Mouse (Mus musculus) midbrain, embryonic 11.5 days (tissue): Measurements from ENCODE around the gene Emx1. TPM values are rescaled to one million over a fixed set of nuclear protein-coding genes. Genes with fewer than 3 reads are reported as not detected.

Experiments
- ATAC-seq: fragments of 200-750 bp; cut with Nextera tagmentation; 2 replicates; pipeline ENCODE4 v1.8.0; 2017; ENCODE audit warnings: moderate TSS enrichment, moderate library complexity; ENCODE audit not compliant: low FRiP score
- DNase-seq: peaks from one replicate; pipeline ENCODE4 v3.0.0; 2015; ENCODE audit warnings: low spot score; ENCODE audit errors: missing footprints
- H3K27ac ChIP-seq: fragments of 300-500 bp; sonication (generic); 2 replicates; pipeline ENCODE4 v1.5.1; 2014; ENCODE audit warnings: low read depth, low read length
- H3K27me3 ChIP-seq: fragments of 300-500 bp; sonication (generic); 2 replicates; pipeline ENCODE4 v1.6.1; 2014; ENCODE audit warnings: mild to moderate bottlenecking, low read length, moderate library complexity, mixed read lengths; ENCODE audit not compliant: control insufficient read depth, insufficient read depth
- H3K36me3 ChIP-seq: fragments of 300-500 bp; sonication (generic); 2 replicates; pipeline ENCODE4 v1.6.1; 2014; ENCODE audit warnings: mild to moderate bottlenecking, low read length, moderate library complexity, mixed read lengths; ENCODE audit not compliant: control insufficient read depth, insufficient read depth
- H3K4me1 ChIP-seq: fragments of 300-500 bp; sonication (generic); 2 replicates; pipeline ENCODE4 v1.6.1; 2014; ENCODE audit warnings: low read length; ENCODE audit not compliant: control insufficient read depth, insufficient read depth
- H3K4me2 ChIP-seq: fragments of 300-500 bp; sonication (generic); 2 replicates; pipeline ENCODE4 v1.6.1; 2014; ENCODE audit warnings: mild to moderate bottlenecking, moderate library complexity
- H3K4me3 ChIP-seq: fragments of 300-500 bp; sonication (generic); 2 replicates; pipeline ENCODE4 v1.5.1; 2014; ENCODE audit warnings: low read depth, low read length
- H3K9ac ChIP-seq: fragments of 300-500 bp; sonication (generic); 2 replicates; pipeline ENCODE4 v1.6.1; 2014; ENCODE audit warnings: low read length
- H3K9me3 ChIP-seq: fragments of 300-500 bp; sonication (generic); 2 replicates; pipeline ENCODE4 v1.6.1; 2016; ENCODE audit warnings: low read length; ENCODE audit not compliant: control insufficient read depth
- WGBS: fragments of 180-500 bp; shearing (Covaris S2); extraction: QIAGEN DNeasy Blood & Tissue Kit; methylation state at CpG from one replicate; pipeline ENCODE4 v1.1.7; 2014; 5-methylcytosine and 5-hydroxymethylcytosine counted together
- polyA plus RNA-seq: library from polyadenylated mRNA; unstranded; fragments of >200 nt; fragmentation: Nextera tagmentation; extraction: Ambion mirVana; gene quantifications from 2 replicates; pipeline ENCODE4 v1.2.1, GENCODE M21; 2014

The Emx1 gene
- polyA plus RNA-seq, 1 experiment from 2014 or later = 3.6 TPM

DNA sequence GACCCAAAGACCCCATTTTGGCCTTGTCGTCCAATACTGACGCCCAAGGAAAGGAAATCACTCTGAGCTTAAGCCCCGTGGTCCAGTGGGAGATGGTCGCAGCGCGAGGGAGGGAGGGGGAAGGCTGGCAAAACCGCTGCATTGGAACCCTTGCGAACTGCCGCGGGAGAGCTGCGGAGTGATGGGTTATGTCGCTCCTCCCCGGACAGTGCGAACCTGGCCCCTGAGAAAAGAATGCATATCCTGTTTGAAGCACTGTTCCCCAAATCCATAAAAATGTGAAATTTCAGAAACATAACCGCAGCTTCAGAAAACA is 536 bp upstream of the Emx1 start:
- Histone ChIP-seq H3K9ac (no peak overlapping the region), H3K4me1 (peaks cover 29% of the 10 kb centered on the region)

GRCm38 (mm10) chr6:85188256-85189110 is 1.2 kb downstream of the Emx1 start:
- H3K9ac ChIP-seq = peak overlapping the region; percentile 49
- ATAC-seq (peak; percentile 30; the same call in 1 of the 2 replicates), DNase-seq (peak; percentile 96)
- H3K4me3 ChIP-seq = peak overlapping the region; percentile 47
- no peaks in the 10 kb centered on the region for H3K36me3 ChIP-seq
- H3K27ac ChIP-seq = no peak overlapping the region
- peaks cover 89% of the 10 kb centered on the region for H3K27me3 ChIP-seq
- peaks cover 29% of the 10 kb centered on the region for H3K4me1 ChIP-seq
- under 1% methylated on average over 39 of the region's 39 CpGs for WGBS
- H3K9me3 ChIP-seq = no peaks in the 10 kb centered on the region
- peak overlapping the region; percentile 88 for H3K4me2 ChIP-seq

More for the DNA sequence above, 536 bp upstream of the Emx1 start:
- no peaks in the 10 kb centered on the region for H3K9me3 ChIP-seq
- DNase-seq = no peak
- H3K4me2 ChIP-seq = peak overlapping the region; percentile 88
- peaks cover 72% of the 10 kb centered on the region for H3K27me3 ChIP-seq
- H3K27ac ChIP-seq = no peak overlapping the region
- no peak for ATAC-seq
- H3K4me3 ChIP-seq = peak overlapping the region; percentile 47; the same call in 1 of the 2 replicates
- no peaks in the 10 kb centered on the region for H3K36me3 ChIP-seq
- under 1% methylated on average over 15 of the region's 15 CpGs for WGBS

DNA sequence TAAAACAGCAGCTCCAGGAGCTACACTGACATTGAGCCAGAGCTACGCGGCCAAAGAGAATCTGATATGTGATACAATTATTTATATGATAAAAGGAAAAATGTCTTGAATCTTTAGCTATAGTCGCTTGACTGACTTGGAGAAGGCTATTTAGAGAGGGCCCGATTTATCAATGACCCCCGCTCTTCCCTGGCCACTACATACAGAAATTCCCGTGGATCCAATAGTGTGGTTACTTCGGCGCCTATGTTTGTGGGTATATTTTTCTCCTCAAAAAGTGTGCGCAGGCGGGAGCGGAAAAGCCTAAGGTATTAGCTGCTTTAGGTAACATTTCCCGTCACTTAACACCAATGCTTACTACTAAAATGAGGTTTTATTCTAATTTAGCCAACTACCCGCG is 2.1 kb downstream of the Emx1 start:
- peak overlapping the region; percentile 51; the same call in 1 of the 2 replicates for H3K4me2 ChIP-seq
- no peaks in the 10 kb centered on the region for H3K36me3 ChIP-seq
- H3K27me3 ChIP-seq = peaks cover 92% of the 10 kb centered on the region
- peaks cover 29% of the 10 kb centered on the region for H3K4me1 ChIP-seq
- ATAC-seq (no peak), DNase-seq (peak; percentile 94)
- peak overlapping the region; percentile 33; the same call in 1 of the 2 replicates for H3K4me3 ChIP-seq
- H3K9me3 ChIP-seq = no peaks in the 10 kb centered on the region
- H3K9ac ChIP-seq = no peak overlapping the region
- 4% methylated on average over 14 of the region's 14 CpGs for WGBS
- H3K27ac ChIP-seq = no peak overlapping the region

DNA sequence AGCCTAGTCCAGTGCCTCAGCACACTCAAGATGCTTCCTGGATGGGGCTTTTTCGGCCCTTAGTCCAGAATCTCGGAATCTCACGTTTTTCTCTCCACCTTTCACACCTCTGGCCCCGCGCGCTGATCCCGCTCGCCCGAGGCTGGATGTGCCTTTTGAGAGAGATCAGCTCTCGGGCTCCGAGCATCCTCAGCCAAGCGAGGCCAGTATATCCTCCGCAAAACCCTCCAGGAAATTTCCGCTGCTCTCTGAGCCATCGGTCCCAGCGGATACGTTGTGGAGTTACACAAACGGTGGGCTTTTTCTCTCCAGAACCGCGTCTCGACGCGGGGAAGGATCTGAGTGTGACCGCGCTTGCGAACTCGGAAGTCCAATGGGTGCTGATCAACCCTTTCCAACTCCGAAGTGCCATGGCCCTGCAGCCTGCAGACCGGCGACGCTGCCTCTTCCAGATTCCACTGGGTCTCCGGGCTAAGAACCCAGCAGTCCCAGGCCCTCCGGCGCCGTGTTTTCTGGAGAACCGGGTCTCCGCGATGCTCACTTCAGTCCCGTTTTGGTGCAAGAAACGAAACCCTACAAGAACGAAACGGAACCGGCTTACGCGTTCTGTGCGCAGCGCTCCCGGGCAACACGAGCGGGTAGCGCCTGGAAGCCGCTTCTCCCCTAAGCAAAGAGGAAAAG is 2.8 kb downstream of the Emx1 start:
- Histone ChIP-seq H3K9me3 (no peaks in the 10 kb centered on the region), H3K36me3 (no peaks in the 10 kb centered on the region), H3K4me1 (peaks cover 29% of the 10 kb centered on the region), H3K4me3 (peak overlapping the region; percentile 33), H3K27ac (no peak overlapping the region), H3K27me3 (peaks cover 93% of the 10 kb centered on the region), H3K4me2 (peak overlapping the region; percentile 51), H3K9ac (peak overlapping the region; percentile 21)
- ATAC-seq = no peak
- WGBS = under 1% methylated on average over 52 of the region's 52 CpGs
- peak; percentile 98 for DNase-seq

GRCm38 (mm10) chr6:85190671-85191070 is 3.4 kb downstream of the Emx1 start:
- DNase-seq = no peak

DNA sequence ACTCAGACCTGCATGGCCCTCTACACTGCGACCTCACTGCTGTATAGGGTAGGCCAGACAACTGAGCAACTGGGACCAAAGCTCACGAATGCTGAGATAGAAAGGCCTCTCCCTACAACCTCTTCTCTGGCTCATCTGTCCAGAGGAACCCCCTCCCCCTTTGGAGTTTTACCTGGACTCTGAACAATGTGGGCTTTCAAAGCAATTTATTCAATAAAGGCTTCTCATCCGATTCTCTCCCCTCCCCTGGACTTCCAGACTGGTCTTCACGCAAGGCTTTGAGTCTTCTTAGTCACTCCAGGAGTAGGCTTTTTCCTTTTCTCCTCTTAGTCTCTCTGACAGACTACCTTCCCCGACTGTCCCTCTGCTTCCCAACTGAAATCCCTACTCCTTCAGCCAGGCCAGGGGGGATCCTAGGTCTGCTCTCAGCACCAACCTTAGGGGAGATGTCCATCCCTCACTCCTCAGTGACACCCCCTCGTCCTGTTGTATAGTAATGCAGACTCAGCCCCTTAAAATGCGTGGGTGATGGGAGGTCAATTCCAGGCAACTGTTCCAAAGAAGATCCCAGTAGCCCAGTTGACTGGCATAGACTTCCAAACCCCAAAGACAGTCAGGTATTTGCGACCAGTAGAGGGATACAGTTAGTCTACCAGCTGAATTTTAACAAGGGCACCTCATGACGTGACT is 4.7 kb downstream of the Emx1 start:
- DNase-seq = peak; percentile 93
- H3K4me1 ChIP-seq = peaks cover 23% of the 10 kb centered on the region
- H3K4me3 ChIP-seq = no peak overlapping the region
- H3K9ac ChIP-seq = no peak overlapping the region
- H3K36me3 ChIP-seq = no peaks in the 10 kb centered on the region
- H3K27me3 ChIP-seq = peaks cover 83% of the 10 kb centered on the region
- H3K4me2 ChIP-seq = no peak overlapping the region
- no peak overlapping the region for H3K27ac ChIP-seq
- no peak for ATAC-seq
- WGBS = 16% methylated on average over 9 of the region's 9 CpGs
- no peaks in the 10 kb centered on the region for H3K9me3 ChIP-seq

More at GRCm38 (mm10) chr6:85190671-85191070, 3.4 kb downstream of the Emx1 start:
- H3K36me3 ChIP-seq = no peaks in the 10 kb centered on the region
- H3K4me2 ChIP-seq = peak overlapping the region; percentile 51
- no peak overlapping the region for H3K27ac ChIP-seq
- H3K9me3 ChIP-seq = no peaks in the 10 kb centered on the region
- under 1% methylated on average over 13 of the region's 13 CpGs for WGBS
- H3K4me1 ChIP-seq = peaks cover 28% of the 10 kb centered on the region
- no peak for ATAC-seq
- H3K9ac ChIP-seq = 0 out of 2 replicates have a peak overlapping the region, but pooled peaks have one; percentile 21
- peak overlapping the region; percentile 33 for H3K4me3 ChIP-seq
- H3K27me3 ChIP-seq = peaks cover 91% of the 10 kb centered on the region

GRCm38 (mm10) chr6:85193381-85194318 is 6.4 kb downstream of the Emx1 start:
- 4% methylated on average over 29 of the region's 29 CpGs for WGBS
- Histone ChIP-seq H3K36me3 (no peaks in the 10 kb centered on the region), H3K9ac (no peak overlapping the region), H3K9me3 (no peaks in the 10 kb centered on the region), H3K4me1 (peaks cover 6% of the 10 kb centered on the region), H3K27ac (no peak overlapping the region), H3K4me3 (no peak overlapping the region), H3K27me3 (peaks cover 66% of the 10 kb centered on the region), H3K4me2 (0 out of 2 replicates have a peak overlapping the region, but pooled peaks have one; percentile 2)
- peak; percentile 92 for DNase-seq
- no peak for ATAC-seq

- ATAC-seq (no peak), DNase-seq (no peak)
- H3K36me3 ChIP-seq = no peaks in the 10 kb centered on the region
- no peak overlapping the region for H3K4me3 ChIP-seq
- no peak overlapping the region for H3K27ac ChIP-seq
- H3K9me3 ChIP-seq = no peaks in the 10 kb centered on the region
- H3K9ac ChIP-seq = no peak overlapping the region
- H3K4me2 ChIP-seq = no peak overlapping the region
- H3K27me3 ChIP-seq = peaks cover 28% of the 10 kb centered on the region
- WGBS = 62% methylated on average over 2 of the region's 2 CpGs
- H3K4me1 ChIP-seq = no peaks in the 10 kb centered on the region
Observed at GRCm38 (mm10) chr6:85197951-85198350, 10.7 kb downstream of the Emx1 start.
